Mouse (Mus musculus) induced T-regulatory cell, adult 2 months (primary cell): ENCODE data around the gene Col18a1.
A peak's percentile ranks its signal among the peaks of the same experiment; 100 is the strongest.

Experiments used
- DNase-seq: peaks from one replicate; pipeline ENCODE4 v3.0.0-alpha.2; 2012; ENCODE audit warnings: low read depth

The Col18a1 gene

GRCm38 (mm10) chr10:77110010-77110409 is 56.3 kb downstream of the Col18a1 start:
- no peak for DNase-seq

GRCm38 (mm10) chr10:77108106-77108505 is 58.2 kb downstream of the Col18a1 start:
- no peak for DNase-seq

GRCm38 (mm10) chr10:77104327-77104726 is 62.0 kb downstream of the Col18a1 start:
- DNase-seq = no peak

- DNase-seq = no peak
Measured at GRCm38 (mm10) chr10:77103689-77104088, 62.7 kb downstream of the Col18a1 start.

DNA sequence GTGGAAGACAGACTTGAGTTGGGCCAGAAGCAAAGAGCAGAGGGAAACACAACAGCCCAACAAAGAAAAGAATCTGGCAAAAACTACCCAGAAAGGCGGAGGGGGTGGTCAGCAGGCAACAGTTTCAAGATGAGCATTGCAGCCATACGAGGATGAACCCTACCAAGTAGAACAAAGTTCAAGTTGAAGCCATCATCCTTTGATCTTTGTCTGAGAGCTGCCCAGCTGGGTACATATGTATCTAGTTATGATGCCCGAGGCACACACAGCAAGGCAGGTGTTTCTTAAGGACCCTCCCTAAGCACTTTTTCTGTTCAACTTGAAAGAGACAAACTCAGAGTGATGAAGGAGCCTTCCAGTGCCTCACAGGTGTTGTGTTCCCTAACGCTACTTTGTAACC is 66.6 kb downstream of the Col18a1 start:
- no peak for DNase-seq

- no peak for DNase-seq
Measured at GRCm38 (mm10) chr10:77098619-77099018, 67.7 kb downstream of the Col18a1 start.

- DNase-seq = no peak
Measured at GRCm38 (mm10) chr10:77097890-77098200, 68.5 kb downstream of the Col18a1 start.

GRCm38 (mm10) chr10:77097006-77097889 is 69.1 kb downstream of the Col18a1 start:
- no peak for DNase-seq

- no peak for DNase-seq
Measured at GRCm38 (mm10) chr10:77095666-77096065, 70.7 kb downstream of the Col18a1 start.

- no peak for DNase-seq
Measured at GRCm38 (mm10) chr10:77093817-77094216, 72.5 kb downstream of the Col18a1 start.

- no peak for DNase-seq
Measured at GRCm38 (mm10) chr10:77091538-77092097, 74.7 kb downstream of the Col18a1 start.

- DNase-seq = no peak
Measured at GRCm38 (mm10) chr10:77090063-77090462, 76.3 kb downstream of the Col18a1 start.

- DNase-seq = no peak
Measured at GRCm38 (mm10) chr10:77089336-77089735, 77.0 kb downstream of the Col18a1 start.

GRCm38 (mm10) chr10:77084568-77084967 is 81.8 kb downstream of the Col18a1 start:
- DNase-seq = no peak

DNA sequence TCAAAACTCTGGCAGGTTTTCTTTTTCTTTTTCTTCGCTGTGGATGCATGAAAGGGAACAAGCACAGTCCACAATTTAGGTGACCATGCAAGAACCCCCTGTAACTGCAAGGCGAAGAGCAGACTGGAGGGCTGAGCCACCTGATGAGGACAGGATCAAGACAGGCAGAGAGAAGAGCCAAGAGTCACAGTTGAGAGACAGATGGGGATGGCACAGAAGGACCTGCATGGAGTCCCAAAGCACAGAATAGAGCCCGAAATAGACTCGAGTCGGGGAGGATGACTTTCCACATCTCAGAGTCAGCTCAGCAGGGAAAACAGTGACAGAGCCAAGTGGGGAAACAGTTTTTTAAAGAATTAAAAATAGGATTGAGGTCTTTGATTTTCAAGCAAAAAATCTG is 83.4 kb downstream of the Col18a1 start:
- no peak for DNase-seq

GRCm38 (mm10) chr10:77082453-77082852 is 83.9 kb downstream of the Col18a1 start:
- DNase-seq = peak; percentile 71

DNA sequence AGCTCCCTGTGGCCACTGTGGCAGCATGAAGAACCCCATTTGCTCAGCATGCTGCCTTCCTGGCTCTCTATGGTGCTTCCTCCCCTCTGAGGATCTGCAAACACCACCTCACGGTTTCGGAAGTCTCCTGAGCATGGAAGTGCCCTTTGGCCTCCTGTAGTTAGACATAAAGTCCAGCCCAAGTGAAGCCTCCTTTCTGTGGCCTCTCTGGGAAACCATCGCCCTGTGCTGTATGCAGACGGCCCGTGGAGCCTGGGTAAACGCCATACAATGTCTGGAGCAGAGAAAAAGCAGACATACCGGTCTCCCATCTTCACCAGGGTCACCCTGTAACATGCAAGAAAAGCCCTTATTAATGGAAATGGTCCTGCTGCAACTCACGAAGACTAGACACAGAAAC is 87.4 kb downstream of the Col18a1 start:
- DNase-seq = no peak

DNA sequence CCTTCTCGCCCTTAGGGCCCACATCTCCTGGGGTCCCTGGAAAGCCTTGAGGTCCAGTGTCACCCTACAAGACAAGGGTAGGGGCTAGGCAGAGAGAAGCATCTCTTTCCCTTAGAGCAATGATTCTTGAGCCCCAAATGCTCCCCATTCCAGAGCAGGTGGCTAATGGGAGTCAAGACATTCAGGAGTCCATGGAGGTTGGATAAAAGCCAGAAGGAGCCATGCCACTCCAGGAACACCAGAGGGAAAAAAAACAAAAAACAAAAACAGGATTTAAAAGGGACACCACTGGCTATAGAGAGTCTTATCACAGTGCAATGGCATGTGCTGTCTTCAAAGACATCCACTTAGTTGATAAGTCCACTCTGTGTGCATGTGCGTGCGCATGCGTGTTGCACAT is 87.9 kb downstream of the Col18a1 start:
- no peak for DNase-seq

DNA sequence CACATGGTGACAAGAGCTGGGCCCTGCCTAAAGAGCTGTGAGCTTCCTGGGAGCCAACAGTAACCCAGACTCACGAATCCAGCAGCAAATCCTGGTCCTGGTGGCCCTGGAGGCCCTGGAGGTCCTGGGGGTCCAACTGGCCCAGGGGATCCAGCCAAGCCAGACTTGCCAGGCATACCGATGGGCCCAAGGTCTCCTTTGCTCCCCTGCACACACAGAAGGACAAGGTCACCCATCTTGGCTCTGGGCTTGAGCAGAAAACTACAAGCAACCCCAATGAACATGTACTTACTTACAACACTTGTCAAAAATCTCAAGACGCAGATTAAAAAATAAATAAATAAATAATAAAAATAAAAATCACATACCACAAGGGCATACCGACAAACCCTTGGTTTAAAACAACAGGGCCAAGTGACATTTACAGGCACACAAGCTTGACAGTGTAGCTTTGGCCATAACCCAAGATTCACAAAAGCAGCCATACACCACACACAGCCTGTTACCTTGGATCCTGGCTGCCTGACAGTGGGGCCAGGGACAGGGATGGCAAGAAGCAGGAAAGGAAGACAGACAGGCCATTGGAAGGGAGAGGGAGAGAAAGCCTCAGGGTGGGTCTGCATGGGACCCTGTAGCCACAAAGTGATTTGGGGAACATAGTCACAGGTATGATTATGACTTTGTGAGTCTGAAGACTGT is 91.9 kb downstream of the Col18a1 start:
- no peak for DNase-seq

DNA sequence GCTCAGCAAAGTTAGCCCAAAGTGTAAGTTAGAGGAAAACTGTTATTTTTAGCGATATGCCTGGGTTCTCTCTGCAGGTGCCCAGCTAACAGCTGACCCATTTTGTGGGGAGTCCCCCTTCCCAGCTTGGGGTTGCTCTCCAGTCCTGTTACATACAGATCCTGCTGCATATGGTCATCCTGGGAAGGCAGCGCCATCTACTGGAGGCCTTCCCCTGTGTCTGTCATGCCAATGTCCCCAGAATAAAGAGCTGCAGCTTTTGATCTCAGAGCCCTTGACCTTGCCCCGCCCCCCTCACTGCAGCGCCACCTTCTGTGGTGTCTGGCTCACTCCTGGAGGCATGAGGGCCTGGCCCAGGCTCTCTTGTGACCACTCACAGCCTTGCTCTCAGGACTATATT is 96.3 kb downstream of the Col18a1 start:
- peak; percentile 71 for DNase-seq

DNA sequence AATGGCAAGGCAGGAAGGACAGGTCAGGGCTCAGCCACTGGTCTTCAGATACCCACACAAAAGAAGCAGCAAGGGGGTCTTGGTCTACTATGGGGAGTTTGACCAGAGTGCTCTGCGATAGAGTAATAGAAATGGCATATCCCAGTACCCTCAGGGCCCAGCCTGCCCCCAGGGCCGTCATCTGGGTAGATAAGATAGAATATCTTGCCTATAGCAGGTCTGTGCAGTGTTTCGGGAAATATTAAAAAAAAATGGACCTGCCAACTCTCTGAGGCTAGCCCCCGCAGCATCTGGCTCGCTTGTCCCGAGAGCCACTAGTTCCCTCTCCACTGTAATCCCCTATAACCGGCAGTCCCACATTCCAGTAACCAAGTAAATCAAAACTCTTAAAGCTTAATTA is 97.9 kb downstream of the Col18a1 start:
- no peak for DNase-seq

DNA sequence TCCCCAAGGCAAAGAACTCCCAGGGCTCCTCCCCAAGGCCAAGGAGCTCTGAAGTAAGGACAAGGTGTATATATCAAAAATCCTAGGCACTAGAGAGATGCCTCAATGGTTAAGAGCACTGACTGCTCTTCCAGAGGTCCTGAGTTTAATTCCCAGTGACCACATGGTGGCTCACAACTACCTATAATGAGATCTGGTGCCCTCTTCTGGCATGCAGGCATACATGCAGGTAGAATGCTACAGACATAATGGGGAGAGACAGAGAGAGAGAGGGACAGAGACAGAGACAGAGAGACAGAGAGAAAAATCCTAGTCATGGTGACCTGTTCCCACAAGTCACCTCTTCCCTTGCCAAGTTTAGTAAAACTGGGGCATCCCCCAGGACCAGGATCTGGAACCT is 101.7 kb downstream of the Col18a1 start:
- peak; percentile 4 for DNase-seq

DNA sequence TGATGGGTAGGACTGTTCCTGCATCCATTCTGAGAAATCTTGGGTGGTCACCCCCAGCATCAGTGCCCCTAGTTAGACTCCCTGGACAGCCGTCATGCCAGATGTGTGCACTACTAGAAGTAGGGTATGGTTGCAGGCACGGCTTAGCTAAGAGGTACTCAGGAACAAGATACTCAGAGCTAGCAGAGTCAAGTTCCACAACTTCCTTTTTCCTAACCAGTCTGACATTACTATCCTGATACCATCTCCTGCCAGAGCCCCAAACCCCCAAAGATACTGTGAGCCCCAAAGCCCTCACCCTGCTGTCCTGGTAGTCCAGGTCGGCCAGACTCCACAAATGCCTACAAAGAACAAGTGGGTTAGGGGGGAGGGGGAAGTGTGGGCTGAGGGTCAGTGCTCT is 102.1 kb downstream of the Col18a1 start:
- no peak for DNase-seq
